7 mouse cellular contexts compared by ENCODE assay signal in genomic region chr5:30711147-30712001, GRCm38 (mm10). TPM values are rescaled to one million over a fixed set of nuclear protein-coding genes. Genes with fewer than 3 reads are reported as not detected.
DNase-seq lines count a peak whose midpoint lies in the region; ATAC-seq and TF ChIP-seq lines count a peak whose summit lies in the region.

Gene Dpysl5, plus strand, starts transcription at chr5:30711564.

- peak within 1 kb of the TSS; percentile 46 for H3K4me3 ChIP-seq in bone marrow macrophage, adult 2 months (ENCODE audit: insufficient read depth, low read length)
- peak within 1 kb of the TSS; percentile 49 for H3K4me3 ChIP-seq in embryonic facial prominence, embryonic 12.5 days
- peak within 1 kb of the TSS; percentile 69 for H3K4me3 ChIP-seq in midbrain, embryonic 10.5 days

- H3K9ac ChIP-seq in embryonic facial prominence, embryonic 12.5 days: peak within 1 kb of the TSS; percentile 32

- intact Hi-C loops in left cerebral cortex, postnatal 4 days (cut with DNase I): loop anchor here (5.0 kb wide), 1 partner anchor 86 kb away; no protein-coding TSS in a partner anchor

- no peak for TF ChIP-seq POLR2A in bone marrow macrophage, adult 2 months (IDR thresholded peaks at IDR 0.05; ENCODE audit: borderline replicate concordance, low read depth, low read length)

- no peaks in the 10 kb centered on the region for H3K36me3 ChIP-seq in embryonic facial prominence, embryonic 12.5 days
- peaks cover 18% of the 10 kb centered on the region for H3K36me3 ChIP-seq in midbrain, embryonic 10.5 days

- ATAC-seq in embryonic facial prominence, embryonic 12.5 days (ENCODE audit: insufficient number of reproducible peaks, insufficient read depth, low FRiP score, low TSS enrichment): peak; percentile 84

- under 1% methylated on average over 71 of the region's 71 CpGs for WGBS in embryonic facial prominence, embryonic 12.5 days
- under 1% methylated on average over 71 of the region's 71 CpGs for WGBS in midbrain, embryonic 10.5 days

- no peak for TF ChIP-seq CTCF in bone marrow macrophage, adult 2 months (IDR thresholded peaks at IDR 0.05; ENCODE audit: low read depth, low read length)

- H3K27me3 ChIP-seq in embryonic facial prominence, embryonic 12.5 days: peaks cover 56% of the 10 kb centered on the region
- peaks cover 44% of the 10 kb centered on the region for H3K27me3 ChIP-seq in midbrain, embryonic 10.5 days (ENCODE audit: low read depth, poor library complexity, severe bottlenecking)

- no peaks in the 10 kb centered on the region for H3K9me3 ChIP-seq in embryonic facial prominence, embryonic 12.5 days
- H3K9me3 ChIP-seq in midbrain, embryonic 10.5 days (replicated peaks): no peaks in the 10 kb centered on the region

- no peak within 1 kb of the TSS for H3K27ac ChIP-seq in bone marrow macrophage, adult 2 months (ENCODE audit: insufficient read depth, low read depth, low read length)
- 0 out of 2 replicates have a peak within 1 kb of the TSS, but pooled peaks have one; percentile 1 for H3K27ac ChIP-seq in embryonic facial prominence, embryonic 12.5 days
- H3K27ac ChIP-seq in midbrain, embryonic 10.5 days (replicated peaks): peak within 1 kb of the TSS; percentile 96

- peak within 1 kb of the TSS; percentile 91 for H3K4me2 ChIP-seq in embryonic facial prominence, embryonic 12.5 days (replicated peaks)

- DNase-seq in heart, adult 11 months: peak; percentile 97
- peak; percentile 87 for DNase-seq in kidney, adult 11 months
- peak; percentile 94 for DNase-seq in left cerebral cortex, postnatal 4 days
- peak; percentile 98 for DNase-seq in midbrain, embryonic 10.5 days (ENCODE audit: low spot score)
- peak; percentile 80 for DNase-seq in right cerebral cortex, postnatal 36 days (ENCODE audit: low spot score in 2 of 2)

- no peaks in the 10 kb centered on the region for H3K4me1 ChIP-seq in bone marrow macrophage, adult 2 months (ENCODE audit: control insufficient read depth, insufficient read depth, low read length)
- H3K4me1 ChIP-seq in embryonic facial prominence, embryonic 12.5 days: peaks cover 17% of the 10 kb centered on the region
- peaks cover 80% of the 10 kb centered on the region for H3K4me1 ChIP-seq in midbrain, embryonic 10.5 days

RNA-seq across cellular contexts. Expression of gene Dpysl5, which starts in this region (rescaled TPM):
- polyA plus RNA-seq in bone marrow macrophage, adult 2 months (2012; ENCODE audit: insufficient read depth, insufficient read length, missing spikeins): not detected in 2 replicates
- 16.3 and 18.2 TPM in 2 replicates for polyA plus RNA-seq in embryonic facial prominence, embryonic 12.5 days (2016; fragmentation: Nextera tagmentation; extraction: Ambion mirVana)
- total RNA-seq in left cerebral cortex, postnatal 4 days (2021): 100 to 1,000 TPM; 797 to 798 TPM
- polyA plus RNA-seq in midbrain, embryonic 10.5 days (2016; fragmentation: Nextera tagmentation; extraction: Ambion mirVana): 90.7 and 126 TPM in 2 replicates

Comparison
In these comparisons a context has a peak if more than half of its experiments do, and no peak if none do; other contexts are left out.
1. RNA of gene Dpysl5 (polyA plus RNA-seq): 90.7 to 126 TPM in midbrain, embryonic 10.5 days and 16.3 to 18.2 TPM in embryonic facial prominence, embryonic 12.5 days; not detected in bone marrow macrophage, adult 2 months; every median in the first group is over 10 times any median in the second.
2. Peak in every context shown above with its lines, with median percentiles within 50 percentile points of each other: H3K4me3 ChIP-seq and DNase-seq.